Mouse (Mus musculus) frontal cortex, adult 2 months (tissue): ENCODE measurements around the gene Atp10a. TPM values are rescaled to one million over a fixed set of nuclear protein-coding genes. Genes with fewer than 3 reads are reported as not detected.
A peak's percentile ranks its signal among the peaks of the same experiment; 100 is the strongest.

Experiments
- DNase-seq, 2 experiments: peaks; one replicate each; pipeline ENCODE4 v3.0.0; 2022; ENCODE audit warnings: low spot score in 1 of 2; ENCODE audit errors: extremely low spot score in 1 of 2
- polyA plus RNA-seq: library from polyadenylated mRNA; depleted of rRNA; stranded (reverse); fragments of >200 nt; gene quantifications from 2 replicates; pipeline ENCODE4 v1.2.3, GENCODE M21; 2012

Atp10a gene
- polyA plus RNA-seq, 1 experiment: 9.2 TPM

GRCm38 (mm10) chr7:58733490-58733901 is 77.5 kb downstream of the Atp10a start:
- no peak for DNase-seq

- no peak for DNase-seq
Observed at GRCm38 (mm10) chr7:58736841-58737547, 81.0 kb downstream of the Atp10a start.

GRCm38 (mm10) chr7:58740196-58740595 is 84.2 kb downstream of the Atp10a start:
- no peak for DNase-seq

GRCm38 (mm10) chr7:58740842-58741241 is 84.9 kb downstream of the Atp10a start:
- no peak for DNase-seq

- no peak for DNase-seq
Observed at GRCm38 (mm10) chr7:58742009-58742408, 86.0 kb downstream of the Atp10a start.

- no peak for DNase-seq
Observed at GRCm38 (mm10) chr7:58742648-58743047, 86.7 kb downstream of the Atp10a start.

GRCm38 (mm10) chr7:58743362-58744320 is 87.7 kb downstream of the Atp10a start:
- peak in 1 of 2 experiments; percentile 74 for DNase-seq

- DNase-seq: no peak
Observed at GRCm38 (mm10) chr7:58746817-58747216, 90.9 kb downstream of the Atp10a start.

- DNase-seq: peak in 1 of 2 experiments; percentile 18
Observed at GRCm38 (mm10) chr7:58749904-58750612, 94.1 kb downstream of the Atp10a start.

GRCm38 (mm10) chr7:58752041-58752440 is 96.1 kb downstream of the Atp10a start:
- no peak for DNase-seq

- no peak for DNase-seq
Observed at GRCm38 (mm10) chr7:58754076-58754475, 98.1 kb downstream of the Atp10a start.

GRCm38 (mm10) chr7:58754536-58754935 is 98.6 kb downstream of the Atp10a start:
- no peak for DNase-seq

GRCm38 (mm10) chr7:58755083-58755482 is 99.1 kb downstream of the Atp10a start:
- DNase-seq: no peak

- no peak for DNase-seq
Observed at GRCm38 (mm10) chr7:58755846-58756245, 99.9 kb downstream of the Atp10a start.

- DNase-seq: no peak
Observed at GRCm38 (mm10) chr7:58757331-58757730, 101.4 kb downstream of the Atp10a start.

- no peak for DNase-seq
Observed at GRCm38 (mm10) chr7:58758396-58758795, 102.4 kb downstream of the Atp10a start.

GRCm38 (mm10) chr7:58759265-58759664 is 103.3 kb downstream of the Atp10a start:
- no peak for DNase-seq

GRCm38 (mm10) chr7:58767257-58767656 is 111.3 kb downstream of the Atp10a start:
- peak in 1 of 2 experiments; percentile 67 for DNase-seq

- DNase-seq: no peak
Observed at GRCm38 (mm10) chr7:58768253-58768652, 112.3 kb downstream of the Atp10a start.

- DNase-seq: peak in 1 of 2 experiments; percentile 42
Observed at GRCm38 (mm10) chr7:58770254-58770653, 114.3 kb downstream of the Atp10a start.
